Mouse (Mus musculus) lung, embryonic 16.5 days (tissue): ENCODE data around the gene Ptgis. TPM values are rescaled to one million over a fixed set of nuclear protein-coding genes. Genes with fewer than 3 reads are reported as not detected.

ENCODE experiments used
- ATAC-seq: fragments of 200-750 bp; cut with Nextera tagmentation; 2 replicates; pipeline ENCODE4 v1.8.0; 2017; ENCODE audit warnings: low read depth, mild to moderate bottlenecking, moderate library complexity
- H3K27ac ChIP-seq: fragments of 300-500 bp; sonication (generic); 2 replicates; pipeline ENCODE4 v1.5.1; 2014; ENCODE audit warnings: mild to moderate bottlenecking, control low read depth, low read length
- H3K27me3 ChIP-seq: fragments of 300-500 bp; sonication (generic); 2 replicates; pipeline ENCODE4 v1.6.1; 2014; ENCODE audit warnings: low read depth, low read length, mixed read lengths; ENCODE audit not compliant: control insufficient read depth, insufficient read depth
- H3K36me3 ChIP-seq: fragments of 300-500 bp; sonication (generic); 2 replicates; pipeline ENCODE4 v1.6.1; 2014; ENCODE audit warnings: low read length; ENCODE audit not compliant: control insufficient read depth, insufficient read depth
- H3K4me1 ChIP-seq: fragments of 300-500 bp; sonication (generic); replicated peaks from 2 replicates; pipeline ENCODE4 v1.6.1; 2014; ENCODE audit warnings: low read length, mixed read lengths; ENCODE audit not compliant: control insufficient read depth, insufficient read depth
- H3K4me2 ChIP-seq: fragments of 300-500 bp; sonication (generic); 2 replicates; pipeline ENCODE4 v1.6.1; 2014; ENCODE audit warnings: low read depth, low read length, control low read depth
- H3K4me3 ChIP-seq: fragments of 300-500 bp; sonication (generic); 2 replicates; pipeline ENCODE4 v1.5.1; 2014; ENCODE audit warnings: mild to moderate bottlenecking, low read length, control low read depth
- H3K9ac ChIP-seq: fragments of 300-500 bp; sonication (generic); 2 replicates; pipeline ENCODE4 v1.6.1; 2014; ENCODE audit warnings: low read length, control low read depth
- H3K9me3 ChIP-seq: fragments of 300-500 bp; sonication (generic); 2 replicates; pipeline ENCODE4 v1.6.1; 2016; ENCODE audit warnings: low read length; ENCODE audit not compliant: control insufficient read depth
- WGBS: fragments of 180-500 bp; shearing (Covaris S2); extraction: QIAGEN DNeasy Blood & Tissue Kit; methylation state at CpG from one replicate; pipeline ENCODE4 v1.1.7; 2014; 5-methylcytosine and 5-hydroxymethylcytosine counted together
- polyA plus RNA-seq: library from polyadenylated mRNA; unstranded; fragments of >200 nt; fragmentation: Nextera tagmentation; extraction: Ambion mirVana; gene quantifications from 2 replicates; pipeline ENCODE4 v1.2.1, GENCODE M21; 2015

Ptgis gene
- polyA plus RNA-seq, 1 experiment from 2014 or later: 14.4 TPM

DNA sequence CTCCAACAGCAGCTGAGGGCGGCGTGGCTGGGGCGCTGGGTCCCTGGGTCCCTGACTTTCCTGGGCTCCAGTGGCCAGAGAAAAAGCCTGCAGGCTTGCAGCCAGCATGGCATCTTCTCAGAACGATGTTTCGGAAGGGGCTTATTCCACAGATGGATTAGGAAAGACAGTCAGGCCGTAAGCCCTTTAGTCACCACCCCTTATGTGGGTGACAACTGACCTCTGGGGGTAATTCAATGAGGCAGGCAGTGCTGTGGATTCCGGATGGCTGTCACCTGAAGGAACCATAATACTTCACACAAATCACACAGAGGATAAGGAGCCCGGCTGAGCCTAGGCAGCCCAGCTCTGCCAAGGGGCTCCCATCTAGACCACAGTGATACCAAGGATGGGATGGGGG lies 59.3 kb downstream of the Ptgis start:
- Histone ChIP-seq H3K4me3 (no peak overlapping the region), H3K4me1 (no peaks in the 10 kb centered on the region), H3K27me3 (no peaks in the 10 kb centered on the region; the same call in 1 of the 2 replicates), H3K36me3 (no peaks in the 10 kb centered on the region), H3K9ac (no peak overlapping the region), H3K27ac (no peak overlapping the region), H3K4me2 (no peak overlapping the region), H3K9me3 (no peaks in the 10 kb centered on the region)
- no peak for ATAC-seq
- WGBS: 71% methylated on average over 8 of the region's 8 CpGs

DNA sequence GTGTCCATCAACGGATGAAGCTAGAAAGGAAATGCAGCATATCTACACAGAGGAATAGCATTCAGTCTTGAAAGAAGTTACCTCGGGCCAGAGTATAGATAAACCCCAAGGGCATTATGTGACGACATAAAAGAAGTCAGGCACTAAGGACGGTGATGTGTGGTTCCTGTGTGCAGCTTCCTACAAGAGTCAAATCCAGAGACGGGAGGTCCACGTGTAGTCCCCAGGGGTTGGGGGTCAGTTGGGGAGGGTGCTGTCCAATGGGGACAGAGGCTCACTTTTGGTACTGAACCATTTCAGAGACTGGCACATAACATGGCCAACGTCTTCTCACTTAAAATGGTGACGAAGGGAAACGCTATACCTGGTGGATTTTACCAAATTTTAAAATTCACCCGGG lies 61.1 kb downstream of the Ptgis start:
- H3K4me3 ChIP-seq: no peak overlapping the region
- H3K4me2 ChIP-seq: no peak overlapping the region
- 79% methylated on average over 10 of the region's 10 CpGs for WGBS
- no peaks in the 10 kb centered on the region for H3K27me3 ChIP-seq
- H3K9ac ChIP-seq: no peak overlapping the region
- H3K4me1 ChIP-seq: no peaks in the 10 kb centered on the region
- ATAC-seq: no peak
- no peaks in the 10 kb centered on the region for H3K9me3 ChIP-seq
- H3K27ac ChIP-seq: no peak overlapping the region
- H3K36me3 ChIP-seq: no peaks in the 10 kb centered on the region

DNA sequence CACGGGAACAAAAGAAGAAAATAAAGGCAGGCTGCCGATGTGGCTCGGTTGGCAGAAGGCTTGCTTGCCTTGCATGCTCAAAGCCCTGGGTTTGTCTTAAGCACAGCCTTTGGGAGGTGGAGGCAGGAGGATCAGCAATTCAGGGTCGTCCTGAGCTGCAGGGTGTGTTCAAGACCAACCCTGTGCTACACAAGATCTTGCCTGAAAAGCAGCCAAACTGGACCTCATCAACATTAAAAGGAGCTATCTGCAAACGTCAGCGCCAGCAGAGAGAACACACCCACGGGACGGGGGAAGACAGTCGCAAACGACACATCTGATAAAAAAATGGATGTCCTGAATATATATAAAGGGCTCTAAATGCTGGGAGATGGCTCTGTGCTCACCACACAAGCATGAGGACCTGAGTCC lies 63.2 kb downstream of the Ptgis start:
- 51% methylated on average over 10 of the region's 10 CpGs for WGBS
- H3K27me3 ChIP-seq: no peaks in the 10 kb centered on the region
- no peak overlapping the region for H3K4me2 ChIP-seq
- ATAC-seq: no peak
- H3K4me1 ChIP-seq: no peaks in the 10 kb centered on the region
- no peak overlapping the region for H3K9ac ChIP-seq
- no peaks in the 10 kb centered on the region for H3K36me3 ChIP-seq
- no peaks in the 10 kb centered on the region for H3K9me3 ChIP-seq
- H3K27ac ChIP-seq: no peak overlapping the region
- H3K4me3 ChIP-seq: no peak overlapping the region

DNA sequence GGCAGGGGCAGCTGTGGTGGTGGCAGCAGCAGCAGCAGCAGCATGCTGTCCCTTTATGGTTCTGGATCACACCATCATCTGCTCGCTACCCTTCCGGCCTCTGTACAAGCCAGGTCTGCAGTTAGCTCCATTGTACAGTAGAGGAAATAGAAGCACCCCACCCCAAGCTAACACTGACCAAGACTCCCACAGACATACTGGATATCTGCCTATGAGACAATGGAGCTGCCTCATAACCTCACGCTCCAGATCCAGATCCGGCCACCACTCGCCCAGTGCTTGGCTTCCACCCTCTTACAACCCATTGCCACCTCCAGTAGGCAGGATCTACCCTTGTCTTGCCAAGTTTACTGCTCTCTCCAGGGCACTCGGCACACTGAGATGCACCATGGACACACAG lies 65.1 kb downstream of the Ptgis start:
- ATAC-seq: no peak
- no peaks in the 10 kb centered on the region for H3K4me1 ChIP-seq
- H3K36me3 ChIP-seq: no peaks in the 10 kb centered on the region
- no peak overlapping the region for H3K9ac ChIP-seq
- no peak overlapping the region for H3K4me3 ChIP-seq
- H3K4me2 ChIP-seq: no peak overlapping the region
- WGBS: 84% methylated on average over 6 of the region's 6 CpGs
- no peaks in the 10 kb centered on the region for H3K27me3 ChIP-seq
- no peak overlapping the region for H3K27ac ChIP-seq
- H3K9me3 ChIP-seq: no peaks in the 10 kb centered on the region

DNA sequence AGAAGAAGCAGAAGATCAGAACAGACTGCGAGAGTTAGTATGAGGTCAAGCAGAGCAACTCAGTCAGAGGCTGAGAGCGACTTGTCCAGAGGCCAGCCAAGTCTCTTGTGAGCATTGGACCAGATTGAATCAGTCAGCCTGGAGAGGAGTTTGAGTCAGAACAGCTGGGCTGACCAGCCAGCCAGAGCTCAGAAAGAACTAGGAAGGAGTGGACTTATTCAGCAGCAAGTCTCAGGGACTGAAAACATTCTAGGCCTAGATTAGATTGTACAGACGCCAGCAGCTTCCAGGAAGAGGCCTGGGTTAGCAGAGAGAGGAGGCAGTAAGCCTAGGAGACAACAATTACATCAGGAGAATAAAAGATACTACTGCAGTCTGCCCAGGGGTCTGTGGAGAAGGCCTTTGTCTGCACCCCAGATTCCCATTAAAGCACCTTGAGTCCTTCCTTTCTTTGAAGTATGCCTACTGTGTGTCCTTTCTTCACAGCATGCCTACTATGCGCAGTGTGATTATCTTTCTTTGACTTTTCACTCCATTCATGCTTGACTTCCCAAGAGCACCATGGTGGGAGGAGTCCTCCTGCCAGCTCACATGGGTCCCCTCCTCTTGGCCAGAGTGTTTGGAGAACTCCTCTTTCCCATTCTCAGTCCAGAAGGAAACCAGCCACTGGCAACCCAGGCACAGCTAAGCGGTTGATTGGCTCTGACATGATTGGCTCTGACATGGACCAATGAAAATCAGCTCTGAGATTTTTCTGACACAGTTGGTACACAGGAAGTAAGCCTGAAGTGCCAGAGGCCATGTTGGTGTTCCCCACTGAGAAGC lies 67.1 kb downstream of the Ptgis start:
- no peak overlapping the region for H3K9ac ChIP-seq
- no peaks in the 10 kb centered on the region for H3K9me3 ChIP-seq
- no peaks in the 10 kb centered on the region for H3K36me3 ChIP-seq
- no peaks in the 10 kb centered on the region for H3K27me3 ChIP-seq
- H3K27ac ChIP-seq: peak overlapping the region; percentile 31; the same call in 1 of the 2 replicates
- no peak overlapping the region for H3K4me3 ChIP-seq
- peak; percentile 84 for ATAC-seq
- H3K4me1 ChIP-seq: no peaks in the 10 kb centered on the region
- WGBS: 69% methylated on average over 5 of the region's 5 CpGs
- no peak overlapping the region for H3K4me2 ChIP-seq

DNA sequence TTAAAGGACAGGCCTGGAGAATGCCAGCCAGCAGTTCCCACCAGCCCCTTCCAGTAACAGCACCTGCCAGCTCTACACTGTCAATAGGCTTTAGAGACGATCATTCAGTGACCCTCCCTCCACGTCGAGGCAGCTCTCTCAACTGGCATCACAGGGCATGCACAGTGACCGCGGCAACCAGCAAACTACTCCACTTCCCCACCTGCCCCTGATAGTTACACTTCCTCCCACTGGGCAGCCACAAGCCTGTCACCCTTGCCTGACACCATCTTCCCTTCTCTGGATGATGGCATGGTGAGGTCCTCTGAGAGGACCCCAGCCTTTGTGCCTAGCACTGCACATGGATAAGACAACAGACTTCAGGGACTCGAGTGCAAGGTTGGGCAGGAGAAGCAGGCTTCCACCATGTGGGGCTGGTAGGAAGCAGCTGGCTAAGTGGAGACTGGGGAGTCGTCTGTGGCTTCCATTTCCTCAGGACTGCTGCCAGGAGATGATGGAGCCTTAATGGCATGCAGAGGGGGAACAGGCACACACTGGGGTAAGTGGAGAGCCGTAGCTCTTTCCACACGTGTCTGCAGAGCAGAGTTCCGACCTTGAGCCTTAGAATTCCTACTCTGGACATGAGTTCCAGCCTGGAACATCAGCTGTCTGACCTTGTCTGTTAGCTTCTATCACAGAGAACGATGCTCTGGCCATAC lies 72.7 kb downstream of the Ptgis start:
- WGBS: 28% methylated on average over 11 of the region's 11 CpGs
- Histone ChIP-seq H3K27ac (no peak overlapping the region), H3K4me2 (no peak overlapping the region), H3K4me1 (peaks cover 8% of the 10 kb centered on the region), H3K27me3 (no peaks in the 10 kb centered on the region), H3K9me3 (no peaks in the 10 kb centered on the region), H3K9ac (no peak overlapping the region), H3K4me3 (no peak overlapping the region), H3K36me3 (no peaks in the 10 kb centered on the region)
- ATAC-seq: peak; percentile 75

DNA sequence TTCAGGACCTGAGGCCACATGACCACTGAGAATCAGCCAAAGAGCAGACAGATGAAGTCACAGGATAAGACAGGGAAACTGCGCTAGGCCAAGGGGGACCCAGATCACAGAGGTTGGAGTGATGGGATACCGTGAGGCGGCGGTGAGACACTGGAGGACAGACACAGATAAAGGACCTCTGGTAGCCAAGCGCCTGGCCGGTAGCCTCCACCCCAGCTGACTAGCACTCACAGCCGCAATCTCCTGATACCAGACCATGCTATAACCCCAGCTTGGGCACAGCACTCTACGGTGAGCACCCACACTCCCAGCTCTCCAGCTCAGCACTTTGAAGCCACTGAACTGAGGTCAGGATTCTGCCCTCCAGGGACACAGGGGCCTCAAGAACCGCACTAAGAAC lies 76.8 kb downstream of the Ptgis start:
- Histone ChIP-seq H3K4me3 (no peak overlapping the region), H3K9ac (no peak overlapping the region), H3K4me2 (no peak overlapping the region), H3K4me1 (peaks cover 12% of the 10 kb centered on the region), H3K27me3 (no peaks in the 10 kb centered on the region), H3K9me3 (no peaks in the 10 kb centered on the region), H3K36me3 (no peaks in the 10 kb centered on the region), H3K27ac (no peak overlapping the region)
- WGBS: 53% methylated on average over 9 of the region's 9 CpGs
- no peak for ATAC-seq

DNA sequence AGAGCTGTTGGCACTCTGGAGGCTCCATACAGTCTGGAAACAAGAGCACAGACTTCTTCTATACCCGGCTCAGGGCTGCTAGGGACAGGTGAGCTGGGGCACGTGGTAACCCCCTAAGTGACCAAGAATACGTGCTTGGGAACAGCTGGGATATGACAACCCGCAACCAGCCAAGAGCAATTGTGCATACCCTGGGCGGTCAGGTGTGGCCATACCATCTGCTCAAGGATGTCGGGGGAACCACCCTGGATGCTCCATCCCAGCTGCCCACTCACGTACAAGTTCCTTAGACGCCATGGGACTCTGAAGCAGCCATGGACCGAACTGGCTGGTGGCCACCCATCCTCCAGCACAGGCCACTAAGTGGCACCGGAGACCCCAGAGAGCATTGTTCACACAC lies 77.3 kb downstream of the Ptgis start:
- Histone ChIP-seq H3K27me3 (no peaks in the 10 kb centered on the region), H3K4me2 (no peak overlapping the region), H3K9me3 (no peaks in the 10 kb centered on the region), H3K4me3 (no peak overlapping the region), H3K4me1 (peaks cover 12% of the 10 kb centered on the region), H3K9ac (no peak overlapping the region), H3K27ac (no peak overlapping the region), H3K36me3 (no peaks in the 10 kb centered on the region)
- ATAC-seq: no peak
- WGBS: 86% methylated on average over 10 of the region's 10 CpGs

DNA sequence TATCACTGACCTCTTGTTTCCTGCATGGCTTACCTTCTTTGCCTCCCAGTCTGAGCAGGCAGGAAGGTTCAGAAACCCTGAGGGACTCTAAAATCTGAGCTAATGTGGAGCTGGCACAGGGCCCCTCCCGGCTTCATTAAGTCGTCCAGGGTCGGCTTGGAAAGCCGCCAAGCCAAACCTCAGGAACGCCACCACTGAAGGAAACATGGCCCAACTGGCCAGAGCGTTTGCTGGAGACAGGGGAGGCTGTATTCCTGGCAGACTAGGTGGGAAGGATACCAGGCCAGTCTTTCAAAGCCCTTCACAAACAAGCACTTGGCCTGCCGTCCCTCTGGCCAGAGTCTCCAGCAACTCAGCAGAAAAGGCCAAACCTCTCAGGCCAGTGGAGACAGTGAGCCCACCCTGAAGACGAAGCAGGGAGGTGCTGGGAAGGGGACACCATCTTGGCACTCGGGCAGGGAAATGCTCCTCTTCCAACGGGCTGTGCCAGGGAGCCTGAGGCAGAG lies 77.8 kb downstream of the Ptgis start:
- Histone ChIP-seq H3K4me3 (no peak overlapping the region), H3K9ac (no peak overlapping the region), H3K27me3 (no peaks in the 10 kb centered on the region), H3K4me1 (peaks cover 6% of the 10 kb centered on the region), H3K4me2 (no peak overlapping the region), H3K9me3 (no peaks in the 10 kb centered on the region), H3K27ac (peak overlapping the region; percentile 2; the same call in 1 of the 2 replicates), H3K36me3 (no peaks in the 10 kb centered on the region)
- ATAC-seq: peak; percentile 66
- WGBS: 25% methylated on average over 10 of the region's 10 CpGs
